Mouse (Mus musculus) central nervous system, embryonic 18 days (tissue): Measurements from ENCODE around the gene Tfcp2l1. TPM values are rescaled to one million over a fixed set of nuclear protein-coding genes. Genes with fewer than 3 reads are reported as not detected.

Experiments
- polyA plus RNA-seq: library from polyadenylated mRNA; depleted of rRNA; stranded (reverse); fragments of >200 nt; gene quantifications from 2 replicates; pipeline ENCODE4 v1.2.3, GENCODE M21; 2012; rRNA removed

Gene Tfcp2l1
- polyA plus RNA-seq: 0.91 and 0.99 TPM in 2 replicates

DNA sequence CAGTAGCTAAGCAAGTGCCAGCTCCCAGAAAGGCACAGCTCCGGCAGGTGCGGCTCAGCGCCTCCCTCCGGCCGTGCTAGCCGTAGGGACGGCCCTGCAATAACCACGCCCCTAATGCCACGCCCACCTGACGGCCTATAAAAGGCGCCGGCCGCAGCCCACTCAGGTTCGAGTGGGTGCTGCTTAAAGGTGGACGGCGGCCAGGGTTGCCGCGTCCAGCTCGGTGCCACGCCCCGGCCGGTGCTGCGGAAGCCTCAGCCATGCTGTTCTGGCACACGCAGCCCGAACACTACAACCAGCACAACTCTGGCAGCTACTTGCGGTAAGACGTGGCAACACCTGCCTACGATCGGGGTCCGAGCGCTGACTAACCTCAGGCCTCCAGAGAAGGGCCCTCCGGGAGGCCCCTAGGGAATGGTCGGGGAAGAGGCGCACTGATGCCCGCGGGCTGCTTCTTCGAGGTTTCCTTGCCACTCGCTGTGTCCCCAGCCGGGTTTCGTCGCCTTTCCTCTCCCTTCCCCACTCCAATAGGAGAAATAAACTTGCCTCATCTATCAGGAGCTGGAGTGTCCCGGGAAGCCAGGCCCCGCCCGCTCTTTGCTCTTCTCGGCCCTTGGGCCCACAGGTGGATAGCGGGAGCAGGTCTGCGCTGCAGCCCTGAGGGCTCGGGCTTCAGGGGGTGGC, at the start of gene Tfcp2l1:
Gene Tfcp2l1 (plus strand): TSS at position 165 of the 684 bp plus-strand sequence.

Other genes with a start within 250 kb of the Tfcp2l1 start
- gene Clasp1, start 238.9 kb upstream of the Tfcp2l1 start, polyA plus RNA-seq: 84.8 and 92.3 TPM in 2 replicates